Mouse (Mus musculus) heart, embryonic 11.5 days (tissue): ENCODE data around the gene Bcl2l13. TPM values are rescaled to one million over a fixed set of nuclear protein-coding genes. Genes with fewer than 3 reads are reported as not detected.
"Not testable (repeated sequence)": the region's sequence is repeated elsewhere in the genome, so short reads cannot be mapped to it uniquely, and the experiment has no call there.

Experiments used
- ATAC-seq: fragments of 200-750 bp; cut with Nextera tagmentation; replicated peaks from 2 replicates; pipeline ENCODE4 v1.8.0; 2017; ENCODE audit warnings: moderate library complexity; ENCODE audit not compliant: insufficient number of reproducible peaks, low FRiP score, low TSS enrichment
- H3K27ac ChIP-seq: fragments of 300-500 bp; sonication (generic); 2 replicates; pipeline ENCODE4 v1.5.1; 2014; ENCODE audit warnings: mild to moderate bottlenecking, low read depth, low read length
- H3K27me3 ChIP-seq: fragments of 300-500 bp; sonication (generic); 2 replicates; pipeline ENCODE4 v1.6.1; 2014; ENCODE audit warnings: mild to moderate bottlenecking, low read length, mixed read lengths; ENCODE audit not compliant: control insufficient read depth, insufficient read depth
- H3K36me3 ChIP-seq: fragments of 300-500 bp; sonication (generic); 2 replicates; pipeline ENCODE4 v1.6.1; 2014; ENCODE audit warnings: mild to moderate bottlenecking, low read length, moderate library complexity, mixed read lengths; ENCODE audit not compliant: control insufficient read depth, insufficient read depth
- H3K4me1 ChIP-seq: fragments of 300-500 bp; sonication (generic); 2 replicates; pipeline ENCODE4 v1.6.1; 2014; ENCODE audit warnings: low read length; ENCODE audit not compliant: control insufficient read depth, insufficient read depth
- H3K4me2 ChIP-seq: fragments of 300-500 bp; sonication (generic); 2 replicates; pipeline ENCODE4 v1.6.1; 2014; ENCODE audit warnings: mild to moderate bottlenecking, moderate library complexity
- H3K4me3 ChIP-seq: fragments of 300-500 bp; sonication (generic); 2 replicates; pipeline ENCODE4 v1.5.1; 2014; ENCODE audit warnings: low read depth, low read length
- H3K9ac ChIP-seq: fragments of 300-500 bp; sonication (generic); 2 replicates; pipeline ENCODE4 v1.6.1; 2014; ENCODE audit warnings: mild to moderate bottlenecking, low read depth, low read length, moderate library complexity
- H3K9me3 ChIP-seq: fragments of 300-500 bp; sonication (generic); replicated peaks from 2 replicates; pipeline ENCODE4 v1.6.1; 2016; ENCODE audit warnings: low read length; ENCODE audit not compliant: control insufficient read depth
- WGBS: fragments of 180-500 bp; shearing (Covaris S2); extraction: QIAGEN DNeasy Blood & Tissue Kit; methylation state at CpG from one replicate; pipeline ENCODE4 v1.1.7; 2014; ENCODE audit not compliant: insufficient replicate concordance; 5-methylcytosine and 5-hydroxymethylcytosine counted together
- polyA plus RNA-seq: library from polyadenylated mRNA; unstranded; fragments of >200 nt; fragmentation: Nextera tagmentation; extraction: Ambion mirVana; gene quantifications from 2 replicates; pipeline ENCODE4 v1.2.1, GENCODE M21; 2014

Gene Bcl2l13
- polyA plus RNA-seq, 1 experiment from 2014 or later: 26.5 TPM

DNA sequence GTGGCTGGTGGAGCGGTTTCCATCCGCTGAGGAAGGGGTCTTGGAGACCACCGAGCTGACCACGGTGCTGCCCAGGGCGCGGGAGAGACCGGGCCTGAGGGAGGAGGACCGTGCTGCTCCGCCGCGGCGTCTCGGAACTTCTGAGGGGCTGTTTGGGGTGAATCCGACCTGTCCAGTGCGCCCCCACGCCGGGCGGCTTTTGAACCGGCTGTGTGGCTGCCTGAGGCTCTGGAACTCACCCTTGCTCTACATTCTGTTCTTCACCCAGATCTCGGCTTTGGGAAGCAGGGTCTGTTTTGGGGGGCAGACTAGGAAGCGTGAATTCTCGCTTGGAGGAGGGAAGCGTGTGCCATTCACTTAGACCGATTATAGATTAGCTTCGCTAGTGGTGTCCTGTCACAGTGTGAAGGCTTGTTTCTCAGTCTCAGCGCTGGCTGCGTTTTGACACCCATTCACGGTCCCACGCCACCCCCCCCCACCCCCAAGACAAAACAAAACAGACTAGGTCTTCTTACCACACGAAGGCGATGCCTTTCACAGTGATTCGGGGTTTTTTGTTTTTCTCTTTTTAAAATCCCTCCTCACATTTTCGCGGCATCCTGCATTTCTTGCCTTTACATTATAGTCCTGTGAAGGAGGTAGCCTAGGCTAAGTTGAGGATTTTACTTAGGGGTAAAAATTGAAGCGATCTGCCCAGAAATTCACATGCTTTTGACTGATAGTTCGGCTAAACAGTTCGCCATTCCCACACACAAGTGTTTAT is 558 bp downstream of the Bcl2l13 start:
- Histone ChIP-seq H3K27me3 (no peaks in the 10 kb centered on the region), H3K36me3 (no peaks in the 10 kb centered on the region; the same call in 1 of the 2 replicates), H3K4me3 (peak overlapping the region; percentile 82), H3K9ac (peak overlapping the region; percentile 97), H3K4me2 (peak overlapping the region; percentile 59), H3K4me1 (no peaks in the 10 kb centered on the region), H3K9me3 (no peaks in the 10 kb centered on the region), H3K27ac (peak overlapping the region; percentile 97)
- 3% methylated on average over 37 of the region's 37 CpGs for WGBS
- ATAC-seq: peak; percentile 69

GRCm38 (mm10) chr6:120837152-120837530 is 1.1 kb downstream of the Bcl2l13 start:
- 62% methylated on average over 1 of the region's 1 CpGs for WGBS
- Histone ChIP-seq H3K4me3 (peak overlapping the region; percentile 82), H3K4me1 (no peaks in the 10 kb centered on the region), H3K4me2 (peak overlapping the region; percentile 59), H3K9me3 (no peaks in the 10 kb centered on the region), H3K36me3 (no peaks in the 10 kb centered on the region; the same call in 1 of the 2 replicates), H3K27me3 (no peaks in the 10 kb centered on the region), H3K27ac (0 out of 2 replicates have a peak overlapping the region, but pooled peaks have one; percentile 97), H3K9ac (peak overlapping the region; percentile 97)
- ATAC-seq: no peak

GRCm38 (mm10) chr6:120840258-120840657 is 4.2 kb downstream of the Bcl2l13 start:
- no peak for ATAC-seq
- Histone ChIP-seq H3K36me3 (no peaks in the 10 kb centered on the region; the same call in 1 of the 2 replicates), H3K9ac (no peak overlapping the region), H3K4me1 (no peaks in the 10 kb centered on the region), H3K27ac (no peak overlapping the region), H3K27me3 (no peaks in the 10 kb centered on the region), H3K9me3 (no peaks in the 10 kb centered on the region), H3K4me2 (no peak overlapping the region), H3K4me3 (no peak overlapping the region)
- 95% methylated on average over 7 of the region's 7 CpGs for WGBS

- Histone ChIP-seq H3K27me3 (no peaks in the 10 kb centered on the region), H3K27ac (no peak overlapping the region), H3K36me3 (no peaks in the 10 kb centered on the region; the same call in 1 of the 2 replicates), H3K4me3 (no peak overlapping the region), H3K4me2 (no peak overlapping the region), H3K9ac (no peak overlapping the region), H3K9me3 (no peaks in the 10 kb centered on the region), H3K4me1 (no peaks in the 10 kb centered on the region)
- WGBS: 74% methylated on average over 5 of the region's 5 CpGs
- ATAC-seq: no peak
Measured at GRCm38 (mm10) chr6:120841754-120842153, 5.7 kb downstream of the Bcl2l13 start.

DNA sequence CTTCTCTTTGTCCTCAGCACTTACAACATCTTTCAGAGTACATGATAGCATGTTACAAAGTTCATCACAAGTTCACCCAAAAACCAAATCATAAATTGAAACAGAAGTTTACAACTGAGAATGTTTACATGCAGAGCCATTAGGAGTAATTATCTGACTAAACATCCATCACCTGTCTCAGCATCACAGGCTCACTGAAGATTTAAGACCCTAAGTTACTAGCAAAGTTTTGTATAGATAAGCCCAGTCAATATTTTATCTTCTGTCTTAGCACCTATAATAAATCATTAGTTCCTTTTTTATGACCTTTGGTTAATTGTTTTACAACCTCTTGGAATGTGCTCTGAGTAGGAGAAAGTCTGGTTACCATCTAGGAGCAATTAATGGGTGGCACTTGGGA is 14.7 kb downstream of the Bcl2l13 start:
- not testable (repeated sequence) for H3K9me3 ChIP-seq, H3K9ac ChIP-seq, H3K27ac ChIP-seq, H3K4me2 ChIP-seq, ATAC-seq, H3K4me1 ChIP-seq, H3K27me3 ChIP-seq, H3K4me3 ChIP-seq, H3K36me3 ChIP-seq

DNA sequence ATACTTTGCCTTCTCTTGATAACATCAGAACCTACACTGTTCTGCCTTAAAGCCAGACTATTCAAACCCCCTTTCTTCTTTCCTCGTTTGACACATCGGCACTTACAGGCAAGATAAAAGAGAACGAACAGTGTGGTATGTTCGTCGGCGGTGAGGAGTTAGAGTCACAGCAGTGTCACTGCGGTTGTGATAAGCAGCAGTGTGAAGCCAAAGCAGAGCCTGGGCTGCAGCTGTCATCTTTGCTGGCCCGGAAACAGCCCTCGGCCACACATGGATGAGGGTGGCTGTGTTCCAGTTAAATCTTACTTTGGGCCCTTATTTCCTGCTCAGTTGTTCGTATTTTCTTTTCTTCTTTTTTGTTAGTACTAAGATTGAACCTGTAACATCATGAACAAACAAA is 18.4 kb downstream of the Bcl2l13 start:
- Histone ChIP-seq H3K4me1 (peaks cover 16% of the 10 kb centered on the region), H3K27me3 (no peaks in the 10 kb centered on the region), H3K4me2 (peak overlapping the region; percentile 18; the same call in 1 of the 2 replicates), H3K9me3 (no peaks in the 10 kb centered on the region), H3K9ac (no peak overlapping the region), H3K36me3 (0 out of 2 replicates have a peak, but pooled peaks cover 4% of the 10 kb centered on the region), H3K27ac (0 out of 2 replicates have a peak overlapping the region, but pooled peaks have one; percentile 47), H3K4me3 (no peak overlapping the region)
- peak; percentile 65; the same call in 1 of the 2 replicates for ATAC-seq
- 22% methylated on average over 10 of the region's 10 CpGs for WGBS

DNA sequence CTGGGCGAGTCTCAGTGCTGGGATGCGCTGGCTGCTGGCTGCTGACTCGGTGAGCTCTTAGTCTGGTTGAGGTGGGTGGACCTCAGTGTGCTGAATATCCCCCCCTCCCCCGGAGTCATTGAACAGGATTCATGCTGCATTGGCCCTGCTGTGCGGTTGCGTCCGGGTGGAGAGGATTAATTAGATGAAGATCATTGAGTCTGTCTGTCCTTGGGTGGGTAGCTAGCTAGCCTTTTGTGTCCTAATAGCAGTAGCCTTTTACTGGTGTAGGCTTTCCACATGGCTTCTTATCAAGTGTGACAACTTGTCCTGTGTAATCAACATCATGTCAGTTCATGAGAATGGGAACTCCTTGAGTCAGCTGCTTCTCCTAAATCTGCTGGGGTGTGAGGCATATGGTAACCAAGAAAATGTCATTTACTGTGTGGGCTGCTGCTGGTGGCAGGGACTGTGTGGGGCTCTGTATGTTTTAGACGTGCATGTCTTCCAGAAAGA is 22.3 kb downstream of the Bcl2l13 start:
- Histone ChIP-seq H3K27me3 (no peaks in the 10 kb centered on the region), H3K36me3 (no peaks in the 10 kb centered on the region), H3K4me3 (no peak overlapping the region), H3K27ac (no peak overlapping the region), H3K9me3 (no peaks in the 10 kb centered on the region), H3K4me2 (no peak overlapping the region), H3K4me1 (peaks cover 22% of the 10 kb centered on the region), H3K9ac (no peak overlapping the region)
- no peak for ATAC-seq
- 69% methylated on average over 8 of the region's 8 CpGs for WGBS

- H3K9me3 ChIP-seq: no peaks in the 10 kb centered on the region
- ATAC-seq: no peak
- no peak overlapping the region for H3K9ac ChIP-seq
- WGBS: 87% methylated on average over 3 of the region's 3 CpGs
- H3K27ac ChIP-seq: no peak overlapping the region
- H3K4me1 ChIP-seq: peaks cover 13% of the 10 kb centered on the region
- no peak overlapping the region for H3K4me3 ChIP-seq
- no peak overlapping the region for H3K4me2 ChIP-seq
- H3K27me3 ChIP-seq: no peaks in the 10 kb centered on the region
- H3K36me3 ChIP-seq: no peaks in the 10 kb centered on the region
Measured at GRCm38 (mm10) chr6:120860079-120860478, 24.1 kb downstream of the Bcl2l13 start.
